Mouse (Mus musculus): Measurements from ENCODE around the gene Rfx2. TPM values are rescaled to one million over a fixed set of nuclear protein-coding genes. Genes with fewer than 3 reads are reported as not detected.

The Rfx2 gene
- 11.2 and 13.1 TPM in 2 replicates for polyA plus RNA-seq (2012; rRNA removed)

- no peak for DNase-seq (ENCODE audit: low read depth)
Observed at GRCm38 (mm10) chr17:56830411-56831110, at the start of gene Rfx2. TSS of gene Rfx2 (minus strand) at chr17:56831013.

GRCm38 (mm10) chr17:56877426-56877825, 46.6 kb upstream of the Rfx2 start:
- peak; percentile 45 for DNase-seq (ENCODE audit: low read depth)

- DNase-seq (ENCODE audit: low read depth), result no peak
Observed at GRCm38 (mm10) chr17:56876981-56877380, 46.2 kb upstream of the Rfx2 start.

DNA sequence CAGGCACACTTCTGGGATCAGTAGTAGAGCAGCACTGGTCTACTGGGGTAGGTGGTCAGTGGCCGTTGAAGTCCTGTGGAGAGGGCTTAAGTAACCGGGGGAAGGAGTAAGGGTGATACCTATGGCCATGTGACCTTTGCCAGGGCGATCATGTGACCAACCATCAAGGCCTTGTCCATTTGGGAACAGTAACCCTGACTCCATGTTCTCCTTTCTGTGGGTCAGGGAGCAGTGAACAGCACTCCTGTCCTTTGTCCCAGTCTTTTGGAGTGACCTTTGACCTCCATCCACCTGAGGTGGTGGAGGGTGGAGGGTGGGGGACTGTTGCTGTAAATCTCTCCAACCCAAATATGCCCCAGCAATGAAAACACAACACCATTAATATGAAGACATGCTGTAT, 45.7 kb upstream of the Rfx2 start:
- DNase-seq (ENCODE audit: low read depth), result no peak

GRCm38 (mm10) chr17:56874936-56875651, 44.3 kb upstream of the Rfx2 start, which contains the start of gene 1700061G19Rik:
TSS of gene 1700061G19Rik (plus strand) at chr17:56875477.
- no peak for DNase-seq (ENCODE audit: low read depth)

DNA sequence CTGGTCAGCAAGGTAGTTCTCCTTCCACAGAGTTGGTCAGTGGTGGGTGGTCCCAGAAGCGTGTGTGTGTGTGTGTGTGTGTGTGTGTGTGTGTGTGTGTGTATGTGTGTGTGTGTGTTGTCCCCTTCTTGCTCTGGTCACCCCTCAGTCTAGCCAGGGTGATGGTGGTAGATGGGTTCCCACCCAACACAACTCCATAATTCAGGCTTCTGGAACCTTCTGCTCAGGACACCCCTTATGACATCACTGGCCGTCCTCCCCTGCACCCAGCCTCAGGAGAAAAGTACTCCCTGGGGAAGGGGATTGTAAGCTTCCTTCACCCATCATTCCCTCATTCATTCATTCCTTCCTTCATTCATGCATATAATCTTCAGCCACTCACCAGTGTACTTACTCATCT, 43.4 kb upstream of the Rfx2 start, which contains the start of gene Acsbg2:
Gene Acsbg2 (minus strand): TSS at position 211 of the 400 bp plus-strand sequence.
- no peak for DNase-seq (ENCODE audit: low read depth)

- no peak for DNase-seq (ENCODE audit: low read depth)
Observed at GRCm38 (mm10) chr17:56872512-56872911, 41.7 kb upstream of the Rfx2 start.

DNA sequence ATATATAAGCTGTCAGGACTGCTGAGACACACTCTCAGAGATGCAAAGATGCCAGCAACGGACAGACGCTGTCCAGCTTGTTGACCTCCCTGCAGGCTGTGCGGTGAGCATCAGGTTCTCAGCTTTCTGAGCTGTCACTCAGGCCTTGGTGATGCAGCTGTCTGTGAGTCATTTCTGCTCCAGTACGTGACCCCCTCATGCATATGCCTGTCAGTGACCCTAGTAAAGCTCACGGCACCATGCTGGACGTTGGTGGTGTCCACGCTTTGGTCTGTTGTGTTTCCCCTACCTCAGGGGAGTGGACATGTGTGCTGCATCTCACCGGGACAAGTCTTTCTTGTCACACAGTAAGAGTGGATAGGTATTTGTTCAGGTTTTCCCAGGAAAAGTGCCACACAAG, 41.0 kb upstream of the Rfx2 start:
- no peak for DNase-seq (ENCODE audit: low read depth)

GRCm38 (mm10) chr17:56870287-56870953, 39.6 kb upstream of the Rfx2 start:
- DNase-seq (ENCODE audit: low read depth), result no peak

- DNase-seq (ENCODE audit: low read depth), result no peak
Observed at GRCm38 (mm10) chr17:56869481-56869977, 38.7 kb upstream of the Rfx2 start.

DNA sequence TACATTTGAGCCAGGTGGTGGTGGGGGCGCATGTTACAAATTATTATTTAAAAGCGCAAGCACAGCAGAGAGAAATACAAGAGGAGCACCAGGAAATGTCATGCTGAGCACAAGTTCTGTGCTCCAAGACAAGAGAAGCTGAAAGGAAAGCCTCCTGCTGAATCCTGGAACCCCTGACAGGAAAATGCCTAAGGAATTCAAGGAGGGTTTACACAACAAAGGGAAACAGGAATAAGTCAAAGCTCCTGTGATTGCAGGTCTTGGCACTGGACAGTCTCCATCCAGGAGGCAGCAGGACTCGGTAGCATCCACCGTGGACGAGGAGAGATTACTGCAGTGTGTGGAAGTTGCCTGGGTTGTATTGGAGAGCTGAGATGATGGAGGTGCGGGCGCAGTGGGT, 35.3 kb upstream of the Rfx2 start:
- no peak for DNase-seq (ENCODE audit: low read depth)

- no peak for DNase-seq (ENCODE audit: low read depth)
Observed at GRCm38 (mm10) chr17:56861197-56861596, 30.4 kb upstream of the Rfx2 start.

DNA sequence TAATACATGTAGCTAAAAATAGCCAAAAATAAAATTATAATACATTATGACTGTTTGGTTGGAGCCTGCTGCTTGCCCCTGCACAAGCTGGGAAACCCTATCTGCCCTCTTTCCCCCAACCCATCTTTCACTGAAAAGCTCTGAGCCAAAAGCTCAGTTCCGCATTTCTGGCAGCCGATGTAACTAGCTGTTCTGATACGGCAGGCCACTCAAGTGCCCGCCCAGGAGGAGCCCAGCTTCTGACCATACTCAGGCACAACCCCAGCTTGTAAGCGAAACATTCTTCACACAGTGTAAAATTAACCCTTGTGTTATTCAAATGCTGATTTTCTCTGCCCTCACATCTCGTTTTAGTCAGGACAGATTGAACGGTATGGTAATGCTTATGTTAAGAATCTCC, 28.1 kb upstream of the Rfx2 start:
- no peak for DNase-seq (ENCODE audit: low read depth)

DNA sequence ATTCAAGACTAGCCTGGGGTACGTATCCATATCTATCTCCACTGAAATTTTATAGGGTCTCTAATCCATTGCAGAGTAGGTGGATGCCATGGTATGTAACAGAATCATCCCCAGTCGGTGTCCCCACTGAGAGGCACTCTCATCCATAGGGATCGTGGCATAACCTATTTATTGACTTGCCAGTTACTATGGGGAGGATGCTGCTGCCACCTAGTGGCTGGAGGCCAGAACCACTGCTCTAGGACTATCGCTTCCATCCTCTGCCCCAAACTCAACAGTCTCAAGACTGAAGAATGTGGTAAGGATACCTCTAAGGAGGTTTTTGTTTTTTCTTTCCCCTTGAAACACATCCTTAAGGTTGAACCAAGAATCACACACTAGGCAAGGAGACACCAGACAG, 27.4 kb upstream of the Rfx2 start:
- DNase-seq (ENCODE audit: low read depth), result no peak

GRCm38 (mm10) chr17:56855421-56855820, 24.6 kb upstream of the Rfx2 start:
- no peak for DNase-seq (ENCODE audit: low read depth)

- no peak for DNase-seq (ENCODE audit: low read depth)
Observed at GRCm38 (mm10) chr17:56851167-56851566, 20.4 kb upstream of the Rfx2 start.

DNA sequence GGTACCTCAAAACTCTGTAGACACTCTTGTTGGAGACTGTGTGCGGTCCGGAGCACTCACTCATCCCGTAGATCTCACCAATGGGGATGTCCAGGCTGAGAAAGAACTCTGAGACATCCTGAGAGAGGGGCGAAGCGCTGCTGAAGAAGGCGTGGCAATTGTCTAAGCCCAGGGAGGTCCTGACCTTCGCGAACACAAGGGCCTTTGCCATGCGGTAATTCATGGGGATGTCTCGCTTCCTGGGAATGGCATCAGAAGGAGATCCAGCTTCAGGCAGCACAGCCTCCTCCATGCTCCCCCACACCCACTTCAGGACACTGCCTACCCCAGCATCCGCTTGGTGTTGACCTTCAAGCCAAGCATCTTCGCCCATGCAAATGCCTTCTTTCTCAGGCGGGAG, 18.9 kb upstream of the Rfx2 start:
- no peak for DNase-seq (ENCODE audit: low read depth)

GRCm38 (mm10) chr17:56848785-56849184, 18.0 kb upstream of the Rfx2 start:
- no peak for DNase-seq (ENCODE audit: low read depth)

- DNase-seq (ENCODE audit: low read depth), result no peak
Observed at GRCm38 (mm10) chr17:56843678-56844077, 12.9 kb upstream of the Rfx2 start.

DNA sequence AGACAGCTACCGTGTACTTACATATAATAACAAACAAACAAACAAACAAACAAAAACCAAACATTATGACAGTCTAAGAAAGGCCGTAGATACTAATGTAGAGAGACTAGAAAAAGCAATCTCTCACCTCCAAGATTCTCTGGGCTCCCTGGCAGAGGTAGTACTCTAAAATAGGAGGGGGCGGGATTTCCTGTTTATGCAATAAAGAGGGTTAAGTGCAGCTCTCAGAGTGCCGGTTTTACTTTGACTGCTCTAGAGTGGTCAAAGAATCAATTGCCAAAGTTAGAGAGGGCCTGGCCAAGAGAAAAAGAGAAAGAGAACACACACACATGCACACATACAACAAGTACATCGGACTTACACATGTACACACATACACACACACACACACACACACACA, 11.4 kb upstream of the Rfx2 start:
- DNase-seq (ENCODE audit: low read depth), result no peak

DNA sequence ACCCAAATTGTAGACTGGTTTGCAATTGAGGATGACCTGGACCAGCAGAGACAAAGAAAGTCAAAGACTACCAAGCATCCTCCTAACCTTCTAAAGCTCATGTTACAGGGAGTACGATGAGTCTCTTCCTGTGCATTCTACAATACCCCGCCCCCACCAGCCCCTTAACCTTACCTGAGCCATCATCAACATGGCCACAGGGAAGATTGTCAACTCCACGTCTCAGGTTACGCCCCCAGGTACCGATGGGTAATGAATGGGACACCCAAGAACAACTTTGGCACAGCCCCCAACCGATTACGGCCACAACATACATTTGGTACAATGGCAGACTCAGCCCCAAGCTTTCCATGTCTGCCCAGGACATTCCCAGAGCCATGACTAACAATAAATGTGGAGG, 9.7 kb upstream of the Rfx2 start:
- DNase-seq (ENCODE audit: low read depth), result no peak

GRCm38 (mm10) chr17:56836336-56836735, 5.5 kb upstream of the Rfx2 start:
- no peak for DNase-seq (ENCODE audit: low read depth)

GRCm38 (mm10) chr17:56833381-56833780, 2.6 kb upstream of the Rfx2 start:
- DNase-seq (ENCODE audit: low read depth), result no peak
